Mouse (Mus musculus): ENCODE measurements around the gene Gda. TPM values are rescaled to one million over a fixed set of nuclear protein-coding genes. Genes with fewer than 3 reads are reported as not detected.
A peak's percentile ranks its signal among the peaks of the same experiment; 100 is the strongest.

The Gda gene
- total RNA-seq, 1 experiment: 0.13 TPM

DNA sequence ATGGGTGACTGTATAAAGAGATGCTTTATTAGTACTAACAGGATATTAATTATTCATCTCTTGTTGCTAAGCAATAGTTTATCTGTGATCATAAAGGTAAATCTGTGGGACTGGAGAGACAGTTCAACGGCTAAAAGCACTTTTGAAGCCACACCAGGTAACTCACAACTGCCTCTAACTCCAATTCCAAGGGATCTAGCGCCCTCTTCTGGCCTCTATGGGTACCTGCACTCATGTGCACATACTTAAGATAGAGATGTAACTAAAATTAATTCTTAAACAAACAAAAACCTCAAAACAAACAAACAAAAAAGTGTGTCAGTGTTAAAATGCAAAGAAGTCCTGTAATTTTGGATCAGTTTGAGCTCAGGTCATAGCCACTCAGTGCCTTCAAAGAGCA lies 101.9 kb downstream of the Gda start:
- no peaks in the 10 kb centered on the region for H3K4me1 ChIP-seq (ENCODE audit: control insufficient read depth in 2 of 2, insufficient read depth in 2 of 2, low read length in 2 of 2, poor library complexity in 1 of 2)
- no peaks in the 10 kb centered on the region for H3K9me3 ChIP-seq (ENCODE audit: control insufficient read depth, insufficient read depth, low read depth, low read length)
- in situ Hi-C loops (cut with MboI; ENCODE audit: low sequenced_read_pairs in 2 of 2, unreplicated experiment in 2 of 2): loop anchor here in 1 of 2 experiments (10.0 kb wide), 2 partner anchors 193 to 373 kb away; no protein-coding TSS in a partner anchor
- DNase-seq (ENCODE audit: low read depth, low spot score): no peak
- TF ChIP-seq ZC3H11A (IDR thresholded peaks at IDR 0.05; ENCODE audit: borderline replicate concordance, low read depth, low read length) (0 out of 2 replicates have a peak, but pooled peaks have one; percentile 60), HCFC1 (IDR thresholded peaks at IDR 0.05; ENCODE audit: borderline replicate concordance, insufficient read depth, low read length) (no peak)
- H3K36me3 ChIP-seq (ENCODE audit: control insufficient read depth, insufficient read depth, low read length, poor library complexity, severe bottlenecking): no peaks in the 10 kb centered on the region
- no peak overlapping the region for H3K4me3 ChIP-seq (ENCODE audit: insufficient read depth in 1 of 2, low read depth in 1 of 2, low read length in 2 of 2, poor library complexity in 1 of 2, severe bottlenecking in 1 of 2)
- H3K27ac ChIP-seq (ENCODE audit: insufficient read depth, low read depth, low read length, poor library complexity, severe bottlenecking): no peak overlapping the region
- no peak overlapping the region for H3K9ac ChIP-seq (ENCODE audit: insufficient read depth, low read depth, low read length, poor library complexity, severe bottlenecking)

DNA sequence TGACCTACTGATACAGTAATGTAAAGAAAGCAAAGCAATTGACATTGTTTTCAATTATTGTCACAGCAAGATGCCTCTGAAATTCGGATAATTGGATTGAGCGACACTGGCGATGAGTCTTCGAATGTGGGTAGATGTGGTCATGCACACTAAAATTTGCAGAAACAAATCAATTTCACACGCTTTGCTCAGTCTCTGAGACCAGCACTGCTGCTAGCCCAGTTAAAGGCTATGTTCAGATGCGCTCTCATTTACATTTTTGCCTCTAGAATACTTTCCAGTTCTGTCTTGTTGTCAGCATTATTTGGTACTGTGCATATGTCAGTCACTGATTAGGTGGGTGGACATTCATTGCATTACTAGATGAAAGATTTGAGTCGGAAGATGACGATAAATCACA lies 102.5 kb downstream of the Gda start:
- DNase-seq (ENCODE audit: low read depth, low spot score): no peak
- TF ChIP-seq ZC3H11A (IDR thresholded peaks at IDR 0.05; ENCODE audit: borderline replicate concordance, low read depth, low read length) (no peak), CHD2 (IDR thresholded peaks at IDR 0.05; ENCODE audit: low read depth, low read length) (no peak), MAFK (IDR thresholded peaks at IDR 0.05; ENCODE audit: insufficient read depth, low read depth, low read length) (no peak), HCFC1 (IDR thresholded peaks at IDR 0.05; ENCODE audit: borderline replicate concordance, insufficient read depth, low read length) (no peak), ZNF384 (IDR thresholded peaks at IDR 0.05; ENCODE audit: low read depth, low read length) (no peak)

GRCm38 (mm10) chr19:21369175-21369574 lies 104.1 kb downstream of the Gda start:
- no peaks in the 10 kb centered on the region for H3K4me1 ChIP-seq (ENCODE audit: control insufficient read depth in 2 of 2, insufficient read depth in 2 of 2, low read length in 2 of 2, poor library complexity in 1 of 2)
- no peak for DNase-seq (ENCODE audit: low read depth, low spot score)
- H3K9ac ChIP-seq (ENCODE audit: insufficient read depth, low read depth, low read length, poor library complexity, severe bottlenecking): no peak overlapping the region
- no peak overlapping the region for H3K27ac ChIP-seq (ENCODE audit: insufficient read depth, low read depth, low read length, poor library complexity, severe bottlenecking)
- in situ Hi-C loops (cut with MboI; ENCODE audit: low sequenced_read_pairs in 2 of 2, unreplicated experiment in 2 of 2): no loop called here
- no peak overlapping the region for H3K4me3 ChIP-seq (ENCODE audit: insufficient read depth in 1 of 2, low read depth in 1 of 2, low read length in 2 of 2, poor library complexity in 1 of 2, severe bottlenecking in 1 of 2)
- no peaks in the 10 kb centered on the region for H3K36me3 ChIP-seq (ENCODE audit: control insufficient read depth, insufficient read depth, low read length, poor library complexity, severe bottlenecking)
- H3K9me3 ChIP-seq (ENCODE audit: control insufficient read depth, insufficient read depth, low read depth, low read length): no peaks in the 10 kb centered on the region
- TF ChIP-seq MAFK (IDR thresholded peaks at IDR 0.05; ENCODE audit: insufficient read depth, low read depth, low read length) (no peak), HCFC1 (IDR thresholded peaks at IDR 0.05; ENCODE audit: borderline replicate concordance, insufficient read depth, low read length) (no peak), ZNF384 (IDR thresholded peaks at IDR 0.05; ENCODE audit: low read depth, low read length) (no peak), ZC3H11A (IDR thresholded peaks at IDR 0.05; ENCODE audit: borderline replicate concordance, low read depth, low read length) (no peak), CHD2 (IDR thresholded peaks at IDR 0.05; ENCODE audit: low read depth, low read length) (no peak)

More for the DNA sequence above, 102.5 kb downstream of the Gda start:
- H3K27ac ChIP-seq (ENCODE audit: insufficient read depth, low read depth, low read length, poor library complexity, severe bottlenecking): no peak overlapping the region
- H3K4me1 ChIP-seq (ENCODE audit: control insufficient read depth in 2 of 2, insufficient read depth in 2 of 2, low read length in 2 of 2, poor library complexity in 1 of 2): no peaks in the 10 kb centered on the region
- H3K4me3 ChIP-seq (ENCODE audit: insufficient read depth in 1 of 2, low read depth in 1 of 2, low read length in 2 of 2, poor library complexity in 1 of 2, severe bottlenecking in 1 of 2): no peak overlapping the region
- H3K9me3 ChIP-seq (ENCODE audit: control insufficient read depth, insufficient read depth, low read depth, low read length): no peaks in the 10 kb centered on the region
- H3K9ac ChIP-seq (ENCODE audit: insufficient read depth, low read depth, low read length, poor library complexity, severe bottlenecking): no peak overlapping the region
- in situ Hi-C loops (cut with MboI; ENCODE audit: low sequenced_read_pairs in 2 of 2, unreplicated experiment in 2 of 2): loop anchor here in 1 of 2 experiments (10.0 kb wide), 2 partner anchors 194 to 374 kb away; no protein-coding TSS in a partner anchor
- H3K36me3 ChIP-seq (ENCODE audit: control insufficient read depth, insufficient read depth, low read length, poor library complexity, severe bottlenecking): no peaks in the 10 kb centered on the region

DNA sequence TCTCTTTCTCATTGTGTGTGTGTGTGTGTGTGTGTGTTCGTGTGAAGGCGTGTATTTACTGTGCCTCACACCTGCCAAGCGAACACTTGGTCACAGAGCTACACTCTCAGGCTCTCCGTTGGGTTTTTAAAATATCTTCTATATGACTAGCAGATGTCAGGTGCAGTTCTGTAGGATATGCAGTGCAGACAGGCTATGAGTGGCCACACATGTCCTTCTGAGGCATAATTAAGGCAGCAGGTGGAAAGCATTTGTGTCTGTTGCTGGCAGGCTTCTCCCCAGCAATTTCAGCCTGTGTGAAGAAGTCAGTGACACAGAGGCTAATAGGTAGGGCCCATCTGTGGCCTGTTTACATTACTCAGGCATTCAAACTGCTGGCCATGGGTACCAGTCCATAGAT lies 104.7 kb downstream of the Gda start:
- no peak overlapping the region for H3K4me3 ChIP-seq (ENCODE audit: insufficient read depth in 1 of 2, low read depth in 1 of 2, low read length in 2 of 2, poor library complexity in 1 of 2, severe bottlenecking in 1 of 2)
- H3K36me3 ChIP-seq (ENCODE audit: control insufficient read depth, insufficient read depth, low read length, poor library complexity, severe bottlenecking): no peaks in the 10 kb centered on the region
- H3K4me1 ChIP-seq (ENCODE audit: control insufficient read depth in 2 of 2, insufficient read depth in 2 of 2, low read length in 2 of 2, poor library complexity in 1 of 2): no peaks in the 10 kb centered on the region
- no peak for DNase-seq (ENCODE audit: low read depth, low spot score)
- no peak overlapping the region for H3K9ac ChIP-seq (ENCODE audit: insufficient read depth, low read depth, low read length, poor library complexity, severe bottlenecking)
- TF ChIP-seq ZNF384 (IDR thresholded peaks at IDR 0.05; ENCODE audit: low read depth, low read length) (no peak), CHD2 (IDR thresholded peaks at IDR 0.05; ENCODE audit: low read depth, low read length) (no peak), MAFK (IDR thresholded peaks at IDR 0.05; ENCODE audit: insufficient read depth, low read depth, low read length) (no peak)
- no peaks in the 10 kb centered on the region for H3K9me3 ChIP-seq (ENCODE audit: control insufficient read depth, insufficient read depth, low read depth, low read length)
- H3K27ac ChIP-seq (ENCODE audit: insufficient read depth, low read depth, low read length, poor library complexity, severe bottlenecking): no peak overlapping the region
- in situ Hi-C loops (cut with MboI; ENCODE audit: low sequenced_read_pairs in 2 of 2, unreplicated experiment in 2 of 2): no loop called here

- Histone ChIP-seq H3K9me3 (ENCODE audit: control insufficient read depth, insufficient read depth, low read depth, low read length) (no peaks in the 10 kb centered on the region), H3K4me1 (ENCODE audit: control insufficient read depth in 2 of 2, insufficient read depth in 2 of 2, low read length in 2 of 2, poor library complexity in 1 of 2) (no peaks in the 10 kb centered on the region), H3K9ac (ENCODE audit: insufficient read depth, low read depth, low read length, poor library complexity, severe bottlenecking) (no peak overlapping the region), H3K27ac (ENCODE audit: insufficient read depth, low read depth, low read length, poor library complexity, severe bottlenecking) (no peak overlapping the region), H3K36me3 (ENCODE audit: control insufficient read depth, insufficient read depth, low read length, poor library complexity, severe bottlenecking) (no peaks in the 10 kb centered on the region), H3K4me3 (ENCODE audit: insufficient read depth in 1 of 2, low read depth in 1 of 2, low read length in 2 of 2, poor library complexity in 1 of 2, severe bottlenecking in 1 of 2) (no peak overlapping the region)
- no peak for TF ChIP-seq ZNF384 (IDR thresholded peaks at IDR 0.05; ENCODE audit: low read depth, low read length)
- no peak for TF ChIP-seq ZC3H11A (IDR thresholded peaks at IDR 0.05; ENCODE audit: borderline replicate concordance, low read depth, low read length)
- no peak for TF ChIP-seq HCFC1 (IDR thresholded peaks at IDR 0.05; ENCODE audit: borderline replicate concordance, insufficient read depth, low read length)
- TF ChIP-seq CHD2 (IDR thresholded peaks at IDR 0.05; ENCODE audit: low read depth, low read length): no peak
- TF ChIP-seq MAFK (IDR thresholded peaks at IDR 0.05; ENCODE audit: insufficient read depth, low read depth, low read length): no peak
- in situ Hi-C loops (cut with MboI; ENCODE audit: low sequenced_read_pairs in 2 of 2, unreplicated experiment in 2 of 2): no loop called here
- no peak for DNase-seq (ENCODE audit: low read depth, low spot score)
Measured at GRCm38 (mm10) chr19:21357792-21358191, 115.5 kb downstream of the Gda start.

Measured in ES-E14 (cell line).